Mouse (Mus musculus): ENCODE measurements around the gene Utrn.

DNA sequence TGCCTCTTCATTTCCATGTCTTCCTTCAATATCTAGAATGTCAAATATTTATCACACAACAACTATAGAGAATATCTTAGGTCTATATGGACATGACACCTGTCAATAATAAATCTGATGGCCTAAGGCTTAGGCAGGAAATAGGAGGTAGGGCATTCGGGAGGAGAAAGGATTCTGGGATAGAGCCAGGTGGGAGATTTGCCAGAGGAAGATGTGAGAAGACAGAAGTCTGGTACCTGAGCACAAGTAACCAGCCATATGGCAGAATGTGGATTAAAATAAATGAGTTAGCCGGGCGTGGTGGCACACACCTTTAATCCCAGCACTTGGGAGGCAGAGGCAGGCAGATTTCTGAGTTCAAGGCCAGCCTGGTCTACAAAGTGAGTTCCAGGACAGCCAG is 141.3 kb downstream of the Utrn start:
- TF ChIP-seq POLR2A (IDR thresholded peaks at IDR 0.05; ENCODE audit: extremely low read depth, insufficient read depth, low read length) (no peak), CTCF (IDR thresholded peaks at IDR 0.05; ENCODE audit: extremely low read depth, insufficient read depth, low read length) (no peak)

Data from cortical plate, adult 2 months (tissue).